Mouse (Mus musculus): ENCODE results near the gene Zcchc3. TPM values are rescaled to one million over a fixed set of nuclear protein-coding genes. Genes with fewer than 3 reads are reported as not detected.

Gene Zcchc3
- total and polyA plus RNA-seq, 2 experiments from 2014 or later = 15.2 to 16.6 TPM

DNA sequence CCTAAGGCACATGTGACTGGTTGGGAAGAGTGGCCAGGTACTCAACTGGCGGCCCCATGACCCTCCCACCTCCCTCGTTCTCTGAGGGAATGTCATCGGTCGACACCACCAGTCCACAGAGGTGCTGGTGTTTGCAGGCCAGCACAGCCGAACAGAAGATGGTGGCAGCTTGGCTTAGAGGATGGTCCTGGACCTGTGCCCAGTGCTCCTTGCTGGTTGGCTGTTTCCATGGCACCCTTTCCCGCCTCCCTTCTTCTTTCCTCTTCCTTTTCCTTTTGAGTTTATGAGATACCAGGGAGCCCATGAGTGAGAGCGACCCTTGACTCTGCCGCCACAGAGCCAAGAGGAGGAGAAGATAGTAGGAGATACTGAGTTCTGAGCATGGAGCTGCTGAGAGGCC is 28.5 kb upstream of the Zcchc3 start:
- WGBS = 89% methylated on average over 8 of the region's 8 CpGs
- TF ChIP-seq CTCF (IDR thresholded peaks at IDR 0.05) = no peak
- Histone ChIP-seq H3K4me2 (ENCODE audit: low read depth, low read length, poor library complexity, severe bottlenecking) (no peak overlapping the region), H3K9me3 (ENCODE audit: low read length) (no peaks in the 10 kb centered on the region), H3K27ac (ENCODE audit: low read depth, low read length) (no peak overlapping the region), H3K36me3 (ENCODE audit: insufficient read depth, low read length) (no peaks in the 10 kb centered on the region), H3K4me1 (ENCODE audit: insufficient read depth, low read length) (no peaks in the 10 kb centered on the region), H3K27me3 (ENCODE audit: insufficient read depth, low read length) (no peaks in the 10 kb centered on the region), H3K9ac (replicated peaks; ENCODE audit: low read length, poor library complexity, severe bottlenecking) (no peak overlapping the region), H3K4me3 (ENCODE audit: low read depth, low read length) (no peak overlapping the region)
- ATAC-seq (ENCODE audit: low FRiP score) (no peak), DNase-seq (ENCODE audit: low spot score) (peak; percentile 62)

DNA sequence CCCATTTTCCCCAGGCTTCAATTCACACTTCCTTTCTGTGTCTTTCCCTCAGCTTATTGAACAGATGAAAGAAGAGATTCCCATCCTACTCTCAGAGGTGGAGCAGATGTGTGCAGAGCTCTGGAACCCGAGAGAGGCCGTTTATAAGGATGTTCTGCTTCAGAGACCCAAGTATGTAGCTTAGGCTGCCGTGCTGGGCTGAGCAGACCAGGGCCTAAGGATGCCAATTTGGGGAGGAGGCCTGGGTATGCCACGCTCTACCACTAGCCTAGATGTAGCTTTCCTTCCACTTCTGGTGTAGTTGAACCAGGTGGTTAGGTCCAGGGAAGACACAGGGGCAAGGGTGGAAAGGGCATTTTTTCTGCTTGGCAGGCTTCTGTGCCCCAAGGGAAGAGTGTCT is 27.5 kb upstream of the Zcchc3 start:
- ATAC-seq (ENCODE audit: low FRiP score) (no peak), DNase-seq (ENCODE audit: low spot score) (no peak)
- H3K4me2 ChIP-seq (ENCODE audit: low read depth, low read length, poor library complexity, severe bottlenecking) = no peak overlapping the region
- H3K36me3 ChIP-seq (ENCODE audit: insufficient read depth, low read length) = no peaks in the 10 kb centered on the region
- H3K9ac ChIP-seq (replicated peaks; ENCODE audit: low read length, poor library complexity, severe bottlenecking) = no peak overlapping the region
- 54% methylated on average over 4 of the region's 4 CpGs for WGBS
- 0 out of 2 replicates have a peak, but pooled peaks cover 2% of the 10 kb centered on the region for H3K4me1 ChIP-seq (ENCODE audit: insufficient read depth, low read length)
- no peak overlapping the region for H3K4me3 ChIP-seq (ENCODE audit: low read depth, low read length)
- H3K27me3 ChIP-seq (ENCODE audit: insufficient read depth, low read length) = no peaks in the 10 kb centered on the region
- TF ChIP-seq CTCF (IDR thresholded peaks at IDR 0.05) = no peak
- H3K9me3 ChIP-seq (ENCODE audit: low read length) = no peaks in the 10 kb centered on the region
- H3K27ac ChIP-seq (ENCODE audit: low read depth, low read length) = no peak overlapping the region

DNA sequence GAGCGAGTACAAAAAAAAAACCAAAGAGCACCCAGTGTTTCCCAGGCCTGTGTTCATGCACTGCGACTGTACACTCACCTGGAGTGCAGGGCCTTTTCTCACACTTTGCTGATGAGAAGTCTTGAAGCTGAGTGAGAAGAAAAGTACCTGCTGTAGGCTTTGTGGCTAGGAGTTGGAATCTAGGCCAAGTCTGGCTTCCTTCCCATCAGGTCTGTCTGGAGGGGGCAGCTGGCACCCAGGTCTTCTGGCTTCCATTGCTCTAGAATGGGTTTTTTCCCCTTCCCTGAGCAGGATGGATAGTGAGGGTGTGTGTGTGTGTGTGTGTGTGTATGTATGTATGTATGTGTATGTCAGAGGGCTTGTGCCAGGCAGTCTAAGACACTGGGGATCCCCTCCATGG is 25.0 kb upstream of the Zcchc3 start:
- no peaks in the 10 kb centered on the region for H3K27me3 ChIP-seq (ENCODE audit: insufficient read depth, low read length)
- H3K27ac ChIP-seq (ENCODE audit: low read depth, low read length) = no peak overlapping the region
- H3K9me3 ChIP-seq (ENCODE audit: low read length) = no peaks in the 10 kb centered on the region
- H3K36me3 ChIP-seq (ENCODE audit: insufficient read depth, low read length) = no peaks in the 10 kb centered on the region
- H3K4me2 ChIP-seq (ENCODE audit: low read depth, low read length, poor library complexity, severe bottlenecking) = no peak overlapping the region
- no peak for TF ChIP-seq CTCF (IDR thresholded peaks at IDR 0.05)
- H3K4me3 ChIP-seq (ENCODE audit: low read depth, low read length) = no peak overlapping the region
- 93% methylated on average over 2 of the region's 2 CpGs for WGBS
- H3K4me1 ChIP-seq (ENCODE audit: insufficient read depth, low read length) = 0 out of 2 replicates have a peak, but pooled peaks cover 3% of the 10 kb centered on the region
- ATAC-seq (ENCODE audit: low FRiP score) (no peak), DNase-seq (ENCODE audit: low spot score) (no peak)
- H3K9ac ChIP-seq (replicated peaks; ENCODE audit: low read length, poor library complexity, severe bottlenecking) = no peak overlapping the region

DNA sequence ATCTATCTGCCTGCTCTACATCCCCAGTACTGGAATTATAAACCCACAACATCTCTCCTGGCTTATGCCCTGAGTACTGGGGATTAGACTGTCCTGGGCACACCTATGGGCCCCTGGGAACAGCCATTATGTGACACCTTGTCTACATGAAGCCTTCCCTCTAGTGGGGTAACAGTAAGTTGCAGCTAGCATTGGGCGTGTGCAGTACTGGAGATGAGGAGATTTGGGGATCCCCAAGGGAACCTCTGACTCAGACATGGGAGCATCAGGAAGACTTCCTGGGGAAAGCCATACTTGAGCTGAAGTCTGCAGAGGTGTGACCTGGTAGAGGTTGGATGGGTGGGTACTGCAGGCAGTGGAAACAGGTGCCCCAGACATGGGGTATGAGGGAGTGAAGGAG is 24.1 kb upstream of the Zcchc3 start:
- Histone ChIP-seq H3K4me2 (ENCODE audit: low read depth, low read length, poor library complexity, severe bottlenecking) (no peak overlapping the region), H3K4me3 (ENCODE audit: low read depth, low read length) (no peak overlapping the region), H3K4me1 (ENCODE audit: insufficient read depth, low read length) (0 out of 2 replicates have a peak, but pooled peaks cover 3% of the 10 kb centered on the region), H3K9me3 (ENCODE audit: low read length) (no peaks in the 10 kb centered on the region), H3K27me3 (ENCODE audit: insufficient read depth, low read length) (no peaks in the 10 kb centered on the region), H3K27ac (ENCODE audit: low read depth, low read length) (no peak overlapping the region), H3K9ac (replicated peaks; ENCODE audit: low read length, poor library complexity, severe bottlenecking) (no peak overlapping the region), H3K36me3 (ENCODE audit: insufficient read depth, low read length) (no peaks in the 10 kb centered on the region)
- DNase-seq (ENCODE audit: low spot score) (no peak), ATAC-seq (ENCODE audit: low FRiP score) (no peak)
- TF ChIP-seq CTCF (IDR thresholded peaks at IDR 0.05) = peak; percentile 52
- WGBS = 79% methylated on average over 1 of the region's 1 CpGs

DNA sequence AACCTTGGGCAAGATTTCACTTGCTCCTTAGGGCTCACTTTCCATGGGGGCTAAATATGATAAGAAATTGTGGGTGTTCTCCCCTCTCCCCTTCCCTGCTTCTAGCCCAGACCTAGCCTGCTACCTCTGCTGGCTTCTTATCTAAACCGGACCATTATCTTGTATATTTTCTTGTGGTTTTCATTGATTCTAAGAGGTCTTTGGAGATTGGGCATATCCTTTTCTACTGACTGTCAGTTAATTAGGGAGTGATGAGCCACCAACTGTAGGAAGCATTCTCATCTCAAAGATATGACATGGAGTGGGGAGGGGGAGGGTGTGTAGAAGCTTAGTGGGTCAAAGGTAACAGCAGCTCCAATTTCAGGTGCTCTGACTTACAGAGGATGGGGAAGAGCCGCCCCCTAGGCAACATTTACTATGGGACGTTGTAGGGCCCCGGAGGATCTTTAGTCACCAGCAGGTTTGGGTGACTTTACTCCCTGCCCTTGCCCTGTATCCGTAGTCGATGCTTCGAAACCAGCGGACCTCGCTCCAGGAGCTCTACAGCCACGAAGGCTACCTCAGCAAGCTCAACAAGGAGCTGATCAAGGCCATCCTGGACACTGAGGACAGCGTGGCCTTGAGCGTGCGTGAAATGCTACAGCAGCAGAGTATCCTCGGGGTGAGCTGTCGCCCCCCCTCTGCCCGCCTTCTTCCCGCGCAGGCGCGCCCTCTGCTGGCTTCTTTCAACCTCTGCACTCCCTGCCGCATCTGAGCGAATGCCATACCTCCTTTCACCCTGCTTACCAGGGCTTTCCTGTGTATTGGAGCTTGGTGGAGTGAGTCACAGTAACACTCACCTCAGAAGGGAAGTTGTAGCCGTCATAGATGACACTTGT is 22.4 kb upstream of the Zcchc3 start:
- Histone ChIP-seq H3K4me3 (ENCODE audit: low read depth, low read length) (peak overlapping the region; percentile 23; the same call in 1 of the 2 replicates), H3K9me3 (ENCODE audit: low read length) (no peaks in the 10 kb centered on the region), H3K4me2 (ENCODE audit: low read depth, low read length, poor library complexity, severe bottlenecking) (peak overlapping the region; percentile 46), H3K27me3 (ENCODE audit: insufficient read depth, low read length) (no peaks in the 10 kb centered on the region), H3K27ac (ENCODE audit: low read depth, low read length) (no peak overlapping the region), H3K9ac (replicated peaks; ENCODE audit: low read length, poor library complexity, severe bottlenecking) (peak overlapping the region; percentile 46; the same call in 1 of the 2 replicates), H3K36me3 (ENCODE audit: insufficient read depth, low read length) (no peaks in the 10 kb centered on the region), H3K4me1 (ENCODE audit: insufficient read depth, low read length) (0 out of 2 replicates have a peak, but pooled peaks cover 3% of the 10 kb centered on the region)
- peak; percentile 85 for ATAC-seq (ENCODE audit: low FRiP score)
- peak; percentile 87 for DNase-seq (ENCODE audit: low spot score)
- WGBS = 3% methylated on average over 22 of the region's 23 CpGs
- peak; percentile 97 for TF ChIP-seq CTCF (IDR thresholded peaks at IDR 0.05)

DNA sequence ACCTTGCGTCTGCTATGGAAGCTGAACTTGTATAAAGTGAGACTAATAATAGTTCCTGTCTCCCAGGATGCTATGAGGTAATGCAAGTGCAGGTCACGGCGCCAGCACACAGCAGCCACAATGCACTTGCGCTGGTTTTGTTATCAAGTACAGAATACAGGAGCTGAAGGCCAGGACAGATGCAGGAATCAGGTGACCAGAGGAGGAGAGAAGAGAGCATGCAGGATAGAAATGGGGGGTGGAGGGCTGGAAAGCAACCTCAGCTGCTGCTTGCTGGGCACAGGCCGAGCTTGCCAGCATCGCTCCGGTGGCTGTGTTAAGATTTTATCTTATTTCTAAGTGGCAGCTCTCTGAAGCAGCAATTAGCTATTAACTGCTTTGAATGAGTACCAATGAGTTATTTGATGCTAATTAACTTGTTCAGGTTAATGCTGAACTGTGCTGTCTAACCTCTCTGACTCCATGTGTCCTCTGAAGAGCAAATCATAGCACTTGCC is 21.6 kb upstream of the Zcchc3 start:
- no peak overlapping the region for H3K27ac ChIP-seq (ENCODE audit: low read depth, low read length)
- H3K9ac ChIP-seq (replicated peaks; ENCODE audit: low read length, poor library complexity, severe bottlenecking) = no peak overlapping the region
- no peak overlapping the region for H3K4me2 ChIP-seq (ENCODE audit: low read depth, low read length, poor library complexity, severe bottlenecking)
- H3K4me3 ChIP-seq (ENCODE audit: low read depth, low read length) = no peak overlapping the region
- H3K36me3 ChIP-seq (ENCODE audit: insufficient read depth, low read length) = no peaks in the 10 kb centered on the region
- DNase-seq (ENCODE audit: low spot score) (peak; percentile 40), ATAC-seq (ENCODE audit: low FRiP score) (no peak)
- TF ChIP-seq CTCF (IDR thresholded peaks at IDR 0.05) = no peak
- H3K9me3 ChIP-seq (ENCODE audit: low read length) = no peaks in the 10 kb centered on the region
- H3K27me3 ChIP-seq (ENCODE audit: insufficient read depth, low read length) = no peaks in the 10 kb centered on the region
- 71% methylated on average over 7 of the region's 7 CpGs for WGBS
- H3K4me1 ChIP-seq (ENCODE audit: insufficient read depth, low read length) = 0 out of 2 replicates have a peak, but pooled peaks cover 3% of the 10 kb centered on the region
